Mouse (Mus musculus): ENCODE results near the gene Gm28635.
A peak's percentile ranks its signal among the peaks of the same experiment; 100 is the strongest.

Gm28635 gene

GRCm38 (mm10) chr2:84585700-84586099 is 92.1 kb downstream of the Gm28635 start:
- DNase-seq (ENCODE audit: low read depth): no peak

GRCm38 (mm10) chr2:84582286-84582685 is 95.6 kb downstream of the Gm28635 start:
- no peak for DNase-seq (ENCODE audit: low read depth)

GRCm38 (mm10) chr2:84581208-84581607 is 96.6 kb downstream of the Gm28635 start:
- DNase-seq (ENCODE audit: low read depth): peak; percentile 14

- DNase-seq (ENCODE audit: low read depth): no peak
Measured at GRCm38 (mm10) chr2:84579311-84579710, 98.5 kb downstream of the Gm28635 start.

GRCm38 (mm10) chr2:84574130-84574529 is 103.7 kb downstream of the Gm28635 start:
- DNase-seq (ENCODE audit: low read depth): no peak

GRCm38 (mm10) chr2:84556888-84557514 is 120.8 kb downstream of the Gm28635 start:
- peak; percentile 60 for DNase-seq (ENCODE audit: low read depth)
